Mouse (Mus musculus) embryo, embryonic 10.5 days (tissue): ENCODE measurements around the gene Gm13283.
"Not testable (repeated sequence)": the region's sequence is repeated elsewhere in the genome, so short reads cannot be mapped to it uniquely, and the experiment has no call there.

ENCODE experiments used
- DNase-seq: peaks from one replicate; pipeline ENCODE4 v3.0.0-alpha.2; 2015; ENCODE audit warnings: low spot score

The Gm13283 gene

DNA sequence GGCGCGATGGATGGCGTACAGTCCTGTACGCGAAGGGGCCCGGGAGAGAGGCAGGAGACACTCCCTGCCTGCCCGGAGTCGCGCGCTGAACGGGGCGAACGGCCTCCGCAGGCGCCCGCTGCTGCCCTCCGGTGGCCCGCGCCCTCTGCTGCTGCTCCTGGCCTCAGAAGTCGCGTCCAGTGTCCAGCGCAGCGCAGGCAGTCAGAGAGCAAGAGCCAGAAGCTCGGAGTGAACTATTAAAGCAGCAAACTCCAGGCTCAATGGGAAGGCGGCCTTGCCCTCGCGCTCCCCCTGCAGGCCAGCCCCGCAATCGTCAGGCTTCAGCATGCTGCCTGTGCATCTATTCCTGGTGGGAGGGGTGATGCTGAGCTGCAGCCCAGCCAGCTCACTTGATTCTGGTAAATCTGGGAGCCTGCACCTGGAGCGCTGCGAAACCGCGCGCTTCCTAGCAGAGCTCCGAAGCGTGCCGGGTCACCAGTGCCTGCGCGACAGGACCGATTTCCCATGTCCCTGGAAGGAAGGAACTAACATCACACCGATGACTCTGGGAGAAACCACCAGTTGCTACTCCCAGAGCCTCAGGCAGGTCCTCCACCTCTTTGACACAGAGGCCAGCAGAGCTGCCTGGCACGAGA is 3.6 kb downstream of the Gm13283 start:
- peak; percentile 81 for DNase-seq

- DNase-seq = not testable (repeated sequence)
Observed at GRCm38 (mm10) chr4:88773534-88773933, 13.6 kb downstream of the Gm13283 start, which contains the start of gene Gm13290. Gm13290 (plus strand) TSS chr4:88773834.

- DNase-seq = not testable (repeated sequence)
Observed at GRCm38 (mm10) chr4:88776622-88777021, 16.7 kb downstream of the Gm13283 start, which contains the start of gene Gm13289. Gm13289 (plus strand) TSS chr4:88776922.

GRCm38 (mm10) chr4:88779550-88779949 is 19.6 kb downstream of the Gm13283 start, which contains the start of gene Gm13272:
Gm13272 (plus strand) TSS chr4:88779850.
- DNase-seq = not testable (repeated sequence)

- DNase-seq = not testable (repeated sequence)
Observed at GRCm38 (mm10) chr4:88780320-88780719, 20.4 kb downstream of the Gm13283 start.

GRCm38 (mm10) chr4:88781831-88782230 is 21.9 kb downstream of the Gm13283 start, which contains the start of gene Ifnz:
Ifnz (plus strand) TSS chr4:88782131.
- not testable (repeated sequence) for DNase-seq

DNA sequence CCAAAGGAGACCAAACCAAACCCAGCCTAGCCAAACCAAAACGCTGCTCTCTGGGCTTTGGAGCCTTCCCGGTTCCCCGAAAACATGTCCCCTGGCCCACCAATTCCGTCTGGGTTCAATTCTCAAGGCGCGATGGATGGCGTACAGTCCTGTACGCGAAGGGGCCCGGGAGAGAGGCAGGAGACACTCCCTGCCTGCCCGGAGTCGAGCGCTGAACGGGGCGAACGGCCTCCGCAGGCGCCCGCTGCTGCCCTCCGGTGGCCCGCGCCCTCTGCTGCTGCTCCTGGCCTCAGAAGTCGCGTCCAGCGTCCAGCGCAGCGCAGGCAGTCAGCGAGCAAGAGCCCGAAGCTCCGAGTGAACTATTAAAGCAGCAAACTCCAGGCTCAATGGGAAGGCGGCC is 22.4 kb downstream of the Gm13283 start:
- DNase-seq = not testable (repeated sequence)

DNA sequence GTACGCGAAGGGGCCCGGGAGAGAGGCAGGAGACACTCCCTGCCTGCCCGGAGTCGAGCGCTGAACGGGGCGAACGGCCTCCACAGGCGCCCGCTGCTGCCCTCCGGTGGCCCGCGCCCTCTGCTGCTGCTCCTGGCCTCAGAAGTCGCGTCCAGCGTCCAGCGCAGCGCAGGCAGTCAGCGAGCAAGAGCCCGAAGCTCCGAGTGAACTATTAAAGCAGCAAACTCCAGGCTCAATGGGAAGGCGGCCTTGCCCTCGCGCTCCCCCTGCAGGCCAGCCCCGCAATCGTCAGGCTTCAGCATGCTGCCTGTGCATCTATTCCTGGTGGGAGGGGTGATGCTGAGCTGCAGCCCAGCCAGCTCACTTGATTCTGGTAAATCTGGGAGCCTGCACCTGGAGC is 25.5 kb downstream of the Gm13283 start, which contains the start of gene Gm13276:
Gene Gm13276 (plus strand): TSS at position 301 of the 400 bp plus-strand sequence.
- DNase-seq = not testable (repeated sequence)

DNA sequence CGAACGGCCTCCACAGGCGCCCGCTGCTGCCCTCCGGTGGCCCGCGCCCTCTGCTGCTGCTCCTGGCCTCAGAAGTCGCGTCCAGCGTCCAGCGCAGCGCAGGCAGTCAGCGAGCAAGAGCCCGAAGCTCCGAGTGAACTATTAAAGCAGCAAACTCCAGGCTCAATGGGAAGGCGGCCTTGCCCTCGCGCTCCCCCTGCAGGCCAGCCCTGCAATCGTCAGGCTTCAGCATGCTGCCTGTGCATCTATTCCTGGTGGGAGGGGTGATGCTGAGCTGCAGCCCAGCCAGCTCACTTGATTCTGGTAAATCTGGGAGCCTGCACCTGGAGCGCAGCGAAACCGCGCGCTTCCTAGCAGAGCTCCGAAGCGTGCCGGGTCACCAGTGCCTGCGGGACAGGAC is 28.5 kb downstream of the Gm13283 start, which contains the start of gene Gm13277:
Gene Gm13277 (plus strand): TSS at position 231 of the 400 bp plus-strand sequence.
- DNase-seq = not testable (repeated sequence)

DNA sequence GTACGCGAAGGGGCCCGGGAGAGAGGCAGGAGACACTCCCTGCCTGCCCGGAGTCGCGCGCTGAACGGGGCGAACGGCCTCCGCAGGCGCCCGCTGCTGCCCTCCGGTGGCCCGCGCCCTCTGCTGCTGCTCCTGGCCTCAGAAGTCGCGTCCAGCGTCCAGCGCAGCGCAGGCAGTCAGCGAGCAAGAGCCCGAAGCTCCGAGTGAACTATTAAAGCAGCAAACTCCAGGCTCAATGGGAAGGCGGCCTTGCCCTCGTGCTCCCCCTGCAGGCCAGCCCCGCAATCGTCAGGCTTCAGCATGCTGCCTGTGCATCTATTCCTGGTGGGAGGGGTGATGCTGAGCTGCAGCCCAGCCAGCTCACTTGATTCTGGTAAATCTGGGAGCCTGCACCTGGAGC is 31.3 kb downstream of the Gm13283 start, which contains the start of gene Gm13278:
Gene Gm13278 (plus strand): TSS at position 301 of the 400 bp plus-strand sequence.
- not testable (repeated sequence) for DNase-seq

- not testable (repeated sequence) for DNase-seq
Observed at GRCm38 (mm10) chr4:88793936-88794675, 34.2 kb downstream of the Gm13283 start, which contains the start of gene Gm13275. Gm13275 (plus strand) TSS chr4:88794487.

GRCm38 (mm10) chr4:88797097-88797496 is 37.2 kb downstream of the Gm13283 start, which contains the start of gene Gm13279:
Gm13279 (plus strand) TSS chr4:88797397.
- not testable (repeated sequence) for DNase-seq

GRCm38 (mm10) chr4:88799365-88799764 is 39.4 kb downstream of the Gm13283 start, which contains the start of gene Gm13285:
Gm13285 (plus strand) TSS chr4:88799665.
- DNase-seq = not testable (repeated sequence)

- not testable (repeated sequence) for DNase-seq
Observed at GRCm38 (mm10) chr4:88802954-88803353, 43.0 kb downstream of the Gm13283 start, which contains the start of gene Gm13287. Gm13287 (plus strand) TSS chr4:88803254.

GRCm38 (mm10) chr4:88805231-88805630 is 45.3 kb downstream of the Gm13283 start, which contains the start of gene Gm13288:
Gm13288 (plus strand) TSS chr4:88805531.
- not testable (repeated sequence) for DNase-seq

- DNase-seq = not testable (repeated sequence)
Observed at GRCm38 (mm10) chr4:88805761-88806160, 45.8 kb downstream of the Gm13283 start.
